Mouse (Mus musculus): ENCODE data around the gene Plet1.
A peak's percentile ranks its signal among the peaks of the same experiment; 100 is the strongest.

Gene Plet1

GRCm38 (mm10) chr9:50496151-50496505, 1.8 kb downstream of the Plet1 start:
- DNase-seq = no peak

GRCm38 (mm10) chr9:50496546-50496945, 2.2 kb downstream of the Plet1 start:
- DNase-seq = no peak

- no peak for DNase-seq
Measured at GRCm38 (mm10) chr9:50497076-50497475, 2.8 kb downstream of the Plet1 start.

- DNase-seq = no peak
Measured at GRCm38 (mm10) chr9:50497536-50497935, 3.2 kb downstream of the Plet1 start.

- no peak for DNase-seq
Measured at GRCm38 (mm10) chr9:50498815-50499214, 4.5 kb downstream of the Plet1 start.

GRCm38 (mm10) chr9:50499781-50500180, 5.5 kb downstream of the Plet1 start:
- DNase-seq = no peak

- DNase-seq = no peak
Measured at GRCm38 (mm10) chr9:50500467-50500973, 6.2 kb downstream of the Plet1 start.

- no peak for DNase-seq
Measured at GRCm38 (mm10) chr9:50500974-50501501, 6.7 kb downstream of the Plet1 start.

- no peak for DNase-seq
Measured at GRCm38 (mm10) chr9:50502949-50503348, 8.6 kb downstream of the Plet1 start.

- DNase-seq = no peak
Measured at GRCm38 (mm10) chr9:50505405-50505804, 11.1 kb downstream of the Plet1 start.

GRCm38 (mm10) chr9:50507570-50507969, 13.2 kb downstream of the Plet1 start:
- no peak for DNase-seq

- no peak for DNase-seq
Measured at GRCm38 (mm10) chr9:50515462-50515861, 21.1 kb downstream of the Plet1 start.

- peak in 1 of 2 experiments; percentile 44 for DNase-seq
Measured at GRCm38 (mm10) chr9:50518781-50519180, 24.5 kb downstream of the Plet1 start.

GRCm38 (mm10) chr9:50520748-50521147, 26.4 kb downstream of the Plet1 start:
- DNase-seq = no peak

GRCm38 (mm10) chr9:50521562-50521961, 27.2 kb downstream of the Plet1 start:
- no peak for DNase-seq

- DNase-seq = no peak
Measured at GRCm38 (mm10) chr9:50522574-50522973, 28.2 kb downstream of the Plet1 start.

- no peak for DNase-seq
Measured at GRCm38 (mm10) chr9:50524936-50525335, 30.6 kb downstream of the Plet1 start.

GRCm38 (mm10) chr9:50525585-50525984, 31.3 kb downstream of the Plet1 start:
- DNase-seq = no peak

- DNase-seq = no peak
Measured at GRCm38 (mm10) chr9:50527860-50528259, 33.5 kb downstream of the Plet1 start.

- DNase-seq = peak; percentile 98
Measured at GRCm38 (mm10) chr9:50528293-50528892, 34.1 kb downstream of the Plet1 start, which contains the start of gene Pts. TSS of gene Pts (minus strand) at chr9:50528724.

GRCm38 (mm10) chr9:50530890-50531289, 36.6 kb downstream of the Plet1 start:
- peak in 1 of 2 experiments; percentile 31 for DNase-seq

GRCm38 (mm10) chr9:50533328-50533727, 39.0 kb downstream of the Plet1 start:
- peak; percentile 34 to 36 for DNase-seq

- no peak for DNase-seq
Measured at GRCm38 (mm10) chr9:50533791-50534190, 39.5 kb downstream of the Plet1 start.

- peak in 1 of 2 experiments; percentile 22 for DNase-seq
Measured at GRCm38 (mm10) chr9:50535930-50536329, 41.6 kb downstream of the Plet1 start.

All from lung, postnatal 4 days (tissue).